Mouse (Mus musculus) myocyte (in vitro differentiated cells): ENCODE results near the gene Dnph1. TPM values are rescaled to one million over a fixed set of nuclear protein-coding genes. Genes with fewer than 3 reads are reported as not detected.

Experiments used
- H3K27me3 ChIP-seq: one replicate; pipeline ENCODE4 v1.6.1; 2011; ENCODE audit not compliant: control insufficient read depth, insufficient read depth, insufficient read length
- H3K36me3 ChIP-seq: one replicate; pipeline ENCODE4 v1.6.1; 2011; ENCODE audit not compliant: control insufficient read depth, insufficient read depth
- H3K4me2 ChIP-seq: one replicate; pipeline ENCODE4 v1.6.1; 2011; ENCODE audit warnings: low read depth, control low read depth
- H3K4me3 ChIP-seq: one replicate; pipeline ENCODE4 v1.5.1; 2011; ENCODE audit warnings: mild to moderate bottlenecking, control low read depth, moderate library complexity
- H3K79me2 ChIP-seq: one replicate; pipeline ENCODE4 v1.6.1; 2011; ENCODE audit not compliant: control insufficient read depth, insufficient read depth
- H3ac ChIP-seq: one replicate; pipeline ENCODE4 v1.6.1; 2011; ENCODE audit not compliant: control insufficient read depth, insufficient read length
- CEBPB ChIP-seq: IDR thresholded peaks from 2 replicates; pipeline ENCODE4 v1.6.1; 2011; ENCODE audit warnings: mild to moderate bottlenecking, moderate library complexity; ENCODE audit not compliant: poor library complexity, insufficient read depth, severe bottlenecking
- E2F4 ChIP-seq: IDR thresholded peaks from one replicate; pipeline ENCODE4 v1.6.1; 2011; ENCODE audit warnings: mild to moderate bottlenecking, control low read depth, moderate library complexity; ENCODE audit not compliant: insufficient read depth
- MAX ChIP-seq: IDR thresholded peaks from one replicate; pipeline ENCODE4 v1.6.1; 2011; ENCODE audit warnings: low read depth, mild to moderate bottlenecking, control low read depth
- MYOD1 ChIP-seq, 3 experiments: IDR thresholded peaks; one replicate each; pipeline ENCODE4 v1.6.1; 2011; ENCODE audit warnings: control low read depth in 2 of 3, low read depth in 2 of 3, mild to moderate bottlenecking in 2 of 3, moderate library complexity in 1 of 3; ENCODE audit not compliant: insufficient read length in 2 of 3, control insufficient read depth in 1 of 3
- MYOG ChIP-seq, 3 experiments: IDR thresholded peaks; one replicate each; pipeline ENCODE4 v1.6.1; 2011; ENCODE audit warnings: control low read depth in 2 of 3, low read depth in 2 of 3, mild to moderate bottlenecking in 2 of 3; ENCODE audit not compliant: insufficient read length in 2 of 3, control insufficient read depth in 1 of 3, insufficient read depth in 1 of 3
- POLR2A ChIP-seq: IDR thresholded peaks from one replicate; pipeline ENCODE4 v1.6.1; 2011; ENCODE audit warnings: low read depth, mild to moderate bottlenecking, control low read depth, moderate library complexity; ENCODE audit not compliant: insufficient read length
- POLR2AphosphoS2 ChIP-seq: IDR thresholded peaks from one replicate; pipeline ENCODE4 v1.6.1; 2011; ENCODE audit warnings: low read depth, control low read depth; ENCODE audit not compliant: insufficient read length
- REST ChIP-seq: IDR thresholded peaks from one replicate; pipeline ENCODE4 v1.6.1; 2011; ENCODE audit warnings: mild to moderate bottlenecking, control low read depth, moderate library complexity; ENCODE audit not compliant: insufficient read depth, insufficient read length
- SRF ChIP-seq: IDR thresholded peaks from one replicate; pipeline ENCODE4 v1.6.1; 2011; ENCODE audit warnings: low read depth; ENCODE audit not compliant: control insufficient read depth, insufficient read length
- TCF12 ChIP-seq: IDR thresholded peaks from one replicate; pipeline ENCODE4 v1.6.1; 2011; ENCODE audit warnings: mild to moderate bottlenecking, control low read depth; ENCODE audit not compliant: poor library complexity, insufficient read depth, severe bottlenecking
- TCF3 ChIP-seq: IDR thresholded peaks from one replicate; pipeline ENCODE4 v1.6.1; 2011; ENCODE audit warnings: low read depth, control low read depth; ENCODE audit not compliant: insufficient read length
- USF1 ChIP-seq: IDR thresholded peaks from one replicate; pipeline ENCODE4 v1.6.1; 2011; ENCODE audit warnings: low read depth, mild to moderate bottlenecking, control low read depth, moderate library complexity
- polyA plus RNA-seq: library from polyadenylated mRNA; unstranded; fragments of >200 nt; fragmentation: generic; extraction: Trizol; gene quantifications from one replicate; pipeline ENCODE4 v1.2.1, GENCODE M21; 2012; ENCODE audit warnings: missing spikeins

The Dnph1 gene
- polyA plus RNA-seq, 1 experiment = 22.6 TPM

GRCm38 (mm10) chr17:46461347-46461746 is 35.2 kb upstream of the Dnph1 start:
- no peak for TF ChIP-seq POLR2A
- TF ChIP-seq MYOD1 (IDR thresholded peaks at IDR 0.05; ENCODE audit: control insufficient read depth in 1 of 3, insufficient read length in 2 of 3, low read depth in 2 of 3) = no peak
- TF ChIP-seq TCF3 = no peak
- TF ChIP-seq MYOG (IDR thresholded peaks at IDR 0.05; ENCODE audit: control insufficient read depth in 1 of 3, insufficient read depth in 1 of 3, insufficient read length in 2 of 3, low read depth in 2 of 3) = no peak
- TF ChIP-seq USF1 = no peak
- no peak for TF ChIP-seq TCF12
- TF ChIP-seq CEBPB = no peak
- TF ChIP-seq REST = no peak
- no peak for TF ChIP-seq POLR2AphosphoS2
- no peak for TF ChIP-seq SRF
- TF ChIP-seq E2F4 = no peak
- TF ChIP-seq MAX = no peak
- Histone ChIP-seq H3K4me3 (no peak overlapping the region), H3K79me2 (no peaks in the 10 kb centered on the region), H3K27me3 (peaks cover 90% of the 10 kb centered on the region), H3K4me2 (no peak overlapping the region), H3K36me3 (no peaks in the 10 kb centered on the region), H3ac (no peak overlapping the region)

GRCm38 (mm10) chr17:46462226-46462625 is 34.3 kb upstream of the Dnph1 start:
- no peak overlapping the region for H3K4me2 ChIP-seq
- H3K27me3 ChIP-seq = peaks cover 90% of the 10 kb centered on the region
- H3K4me3 ChIP-seq = no peak overlapping the region
- H3K36me3 ChIP-seq = no peaks in the 10 kb centered on the region
- H3K79me2 ChIP-seq = no peaks in the 10 kb centered on the region
- TF ChIP-seq MAX (no peak), MYOD1 (IDR thresholded peaks at IDR 0.05; ENCODE audit: control insufficient read depth in 1 of 3, insufficient read length in 2 of 3, low read depth in 2 of 3) (no peak), TCF3 (no peak), POLR2A (no peak), USF1 (no peak), SRF (no peak), TCF12 (no peak), E2F4 (no peak), CEBPB (no peak), REST (no peak), MYOG (IDR thresholded peaks at IDR 0.05; ENCODE audit: control insufficient read depth in 1 of 3, insufficient read depth in 1 of 3, insufficient read length in 2 of 3, low read depth in 2 of 3) (no peak), POLR2AphosphoS2 (no peak)
- H3ac ChIP-seq = no peak overlapping the region

- Histone ChIP-seq H3K27me3 (peaks cover 86% of the 10 kb centered on the region), H3K4me2 (no peak overlapping the region), H3K4me3 (no peak overlapping the region), H3K79me2 (no peaks in the 10 kb centered on the region), H3K36me3 (no peaks in the 10 kb centered on the region), H3ac (no peak overlapping the region)
- TF ChIP-seq TCF12 = no peak
- no peak for TF ChIP-seq MYOD1 (IDR thresholded peaks at IDR 0.05; ENCODE audit: control insufficient read depth in 1 of 3, insufficient read length in 2 of 3, low read depth in 2 of 3)
- no peak for TF ChIP-seq POLR2AphosphoS2
- no peak for TF ChIP-seq MAX
- no peak for TF ChIP-seq USF1
- TF ChIP-seq POLR2A = no peak
- TF ChIP-seq SRF = no peak
These were observed 28.7 kb upstream of the Dnph1 start for GRCm38 (mm10) chr17:46467830-46468229.

- Histone ChIP-seq H3K79me2 (no peaks in the 10 kb centered on the region), H3K4me3 (no peak overlapping the region), H3ac (no peak overlapping the region), H3K27me3 (peaks cover 86% of the 10 kb centered on the region), H3K4me2 (no peak overlapping the region), H3K36me3 (no peaks in the 10 kb centered on the region)
- TF ChIP-seq POLR2A (no peak), TCF12 (no peak)
These were observed 19.9 kb upstream of the Dnph1 start for GRCm38 (mm10) chr17:46476601-46477000.

- H3K27me3 ChIP-seq = peaks cover 81% of the 10 kb centered on the region
- H3K4me2 ChIP-seq = no peak overlapping the region
- H3K36me3 ChIP-seq = no peaks in the 10 kb centered on the region
- TF ChIP-seq CEBPB (no peak), MAX (no peak), SRF (no peak), MYOG (IDR thresholded peaks at IDR 0.05; ENCODE audit: control insufficient read depth in 1 of 3, insufficient read depth in 1 of 3, insufficient read length in 2 of 3, low read depth in 2 of 3) (no peak), E2F4 (no peak), POLR2AphosphoS2 (no peak), POLR2A (no peak), MYOD1 (IDR thresholded peaks at IDR 0.05; ENCODE audit: control insufficient read depth in 1 of 3, insufficient read length in 2 of 3, low read depth in 2 of 3) (no peak), TCF3 (no peak), TCF12 (no peak), USF1 (no peak), REST (no peak)
- no peak overlapping the region for H3ac ChIP-seq
- H3K79me2 ChIP-seq = no peaks in the 10 kb centered on the region
- no peak overlapping the region for H3K4me3 ChIP-seq
These were observed 19.2 kb upstream of the Dnph1 start for GRCm38 (mm10) chr17:46477286-46477685.
